Mouse (Mus musculus): ENCODE data around the gene Sfrp5. TPM values are rescaled to one million over a fixed set of nuclear protein-coding genes. Genes with fewer than 3 reads are reported as not detected.

Gene Sfrp5
- polyA plus RNA-seq, 1 experiment = not detected

- no peak for TF ChIP-seq CTCF (IDR thresholded peaks at IDR 0.05; ENCODE audit: low read depth, low read length)
- TF ChIP-seq POLR2A (IDR thresholded peaks at IDR 0.05; ENCODE audit: borderline replicate concordance, low read depth, low read length) = no peak
- no peaks in the 10 kb centered on the region for H3K4me1 ChIP-seq (ENCODE audit: control insufficient read depth, insufficient read depth, low read length)
- H3K27ac ChIP-seq (ENCODE audit: insufficient read depth, low read depth, low read length) = no peak overlapping the region
- H3K4me3 ChIP-seq (ENCODE audit: insufficient read depth, low read length) = no peak overlapping the region
Observed at GRCm38 (mm10) chr19:42230288-42230568, 28.2 kb upstream of the Sfrp5 start.

GRCm38 (mm10) chr19:42229499-42230287 is 27.6 kb upstream of the Sfrp5 start:
- Histone ChIP-seq H3K4me1 (ENCODE audit: control insufficient read depth, insufficient read depth, low read length) (no peaks in the 10 kb centered on the region), H3K27ac (ENCODE audit: insufficient read depth, low read depth, low read length) (no peak overlapping the region), H3K4me3 (ENCODE audit: insufficient read depth, low read length) (no peak overlapping the region)
- TF ChIP-seq POLR2A (IDR thresholded peaks at IDR 0.05; ENCODE audit: borderline replicate concordance, low read depth, low read length) = no peak
- TF ChIP-seq CTCF (IDR thresholded peaks at IDR 0.05; ENCODE audit: low read depth, low read length) = no peak

GRCm38 (mm10) chr19:42226451-42226850 is 24.4 kb upstream of the Sfrp5 start:
- H3K27ac ChIP-seq (ENCODE audit: insufficient read depth, low read depth, low read length) = no peak overlapping the region
- no peak overlapping the region for H3K4me3 ChIP-seq (ENCODE audit: insufficient read depth, low read length)
- TF ChIP-seq POLR2A (IDR thresholded peaks at IDR 0.05; ENCODE audit: borderline replicate concordance, low read depth, low read length) (no peak), CTCF (IDR thresholded peaks at IDR 0.05; ENCODE audit: low read depth, low read length) (no peak)

GRCm38 (mm10) chr19:42217374-42217763 is 15.3 kb upstream of the Sfrp5 start:
- Histone ChIP-seq H3K4me3 (ENCODE audit: insufficient read depth, low read length) (no peak overlapping the region), H3K4me1 (ENCODE audit: control insufficient read depth, insufficient read depth, low read length) (no peaks in the 10 kb centered on the region), H3K27ac (ENCODE audit: insufficient read depth, low read depth, low read length) (no peak overlapping the region)
- TF ChIP-seq CTCF (IDR thresholded peaks at IDR 0.05; ENCODE audit: low read depth, low read length) (peak; percentile 55; the same call in 1 of the 2 replicates), POLR2A (IDR thresholded peaks at IDR 0.05; ENCODE audit: borderline replicate concordance, low read depth, low read length) (no peak)

More at GRCm38 (mm10) chr19:42226451-42226850, 24.4 kb upstream of the Sfrp5 start:
- no peaks in the 10 kb centered on the region for H3K4me1 ChIP-seq (ENCODE audit: control insufficient read depth, insufficient read depth, low read length)

GRCm38 (mm10) chr19:42216699-42217373 is 14.8 kb upstream of the Sfrp5 start:
- no peak for TF ChIP-seq CTCF (IDR thresholded peaks at IDR 0.05; ENCODE audit: low read depth, low read length)
- no peak for TF ChIP-seq POLR2A (IDR thresholded peaks at IDR 0.05; ENCODE audit: borderline replicate concordance, low read depth, low read length)
- no peaks in the 10 kb centered on the region for H3K4me1 ChIP-seq (ENCODE audit: control insufficient read depth, insufficient read depth, low read length)
- no peak overlapping the region for H3K4me3 ChIP-seq (ENCODE audit: insufficient read depth, low read length)
- H3K27ac ChIP-seq (ENCODE audit: insufficient read depth, low read depth, low read length) = no peak overlapping the region

GRCm38 (mm10) chr19:42214601-42215000 is 12.5 kb upstream of the Sfrp5 start:
- Histone ChIP-seq H3K4me1 (ENCODE audit: control insufficient read depth, insufficient read depth, low read length) (no peaks in the 10 kb centered on the region), H3K4me3 (ENCODE audit: insufficient read depth, low read length) (no peak overlapping the region)
- TF ChIP-seq CTCF (IDR thresholded peaks at IDR 0.05; ENCODE audit: low read depth, low read length) (no peak), POLR2A (IDR thresholded peaks at IDR 0.05; ENCODE audit: borderline replicate concordance, low read depth, low read length) (no peak)

GRCm38 (mm10) chr19:42211936-42212335 is 9.9 kb upstream of the Sfrp5 start:
- no peak for TF ChIP-seq POLR2A (IDR thresholded peaks at IDR 0.05; ENCODE audit: borderline replicate concordance, low read depth, low read length)
- no peak for TF ChIP-seq CTCF (IDR thresholded peaks at IDR 0.05; ENCODE audit: low read depth, low read length)
- Histone ChIP-seq H3K4me1 (ENCODE audit: control insufficient read depth, insufficient read depth, low read length) (no peaks in the 10 kb centered on the region), H3K4me3 (ENCODE audit: insufficient read depth, low read length) (no peak overlapping the region), H3K27ac (ENCODE audit: insufficient read depth, low read depth, low read length) (no peak overlapping the region)

More at GRCm38 (mm10) chr19:42214601-42215000, 12.5 kb upstream of the Sfrp5 start:
- H3K27ac ChIP-seq (ENCODE audit: insufficient read depth, low read depth, low read length) = no peak overlapping the region

GRCm38 (mm10) chr19:42209976-42210375 is 7.9 kb upstream of the Sfrp5 start:
- no peaks in the 10 kb centered on the region for H3K4me1 ChIP-seq (ENCODE audit: control insufficient read depth, insufficient read depth, low read length)
- TF ChIP-seq CTCF (IDR thresholded peaks at IDR 0.05; ENCODE audit: low read depth, low read length) (no peak), POLR2A (IDR thresholded peaks at IDR 0.05; ENCODE audit: borderline replicate concordance, low read depth, low read length) (no peak)
- no peak overlapping the region for H3K4me3 ChIP-seq (ENCODE audit: insufficient read depth, low read length)
- H3K27ac ChIP-seq (ENCODE audit: insufficient read depth, low read depth, low read length) = no peak overlapping the region

- no peak overlapping the region for H3K27ac ChIP-seq (ENCODE audit: insufficient read depth, low read depth, low read length)
- no peak for TF ChIP-seq CTCF (IDR thresholded peaks at IDR 0.05; ENCODE audit: low read depth, low read length)
- TF ChIP-seq POLR2A (IDR thresholded peaks at IDR 0.05; ENCODE audit: borderline replicate concordance, low read depth, low read length) = no peak
- no peaks in the 10 kb centered on the region for H3K4me1 ChIP-seq (ENCODE audit: control insufficient read depth, insufficient read depth, low read length)
- H3K4me3 ChIP-seq (ENCODE audit: insufficient read depth, low read length) = no peak overlapping the region
Observed at GRCm38 (mm10) chr19:42209485-42209884, 7.4 kb upstream of the Sfrp5 start.

GRCm38 (mm10) chr19:42205201-42205600 is 3.1 kb upstream of the Sfrp5 start:
- no peaks in the 10 kb centered on the region for H3K4me1 ChIP-seq (ENCODE audit: control insufficient read depth, insufficient read depth, low read length)
- no peak for TF ChIP-seq POLR2A (IDR thresholded peaks at IDR 0.05; ENCODE audit: borderline replicate concordance, low read depth, low read length)
- no peak overlapping the region for H3K27ac ChIP-seq (ENCODE audit: insufficient read depth, low read depth, low read length)
- H3K4me3 ChIP-seq (ENCODE audit: insufficient read depth, low read length) = no peak overlapping the region
